Mouse (Mus musculus) ovary, adult 18-20 months (tissue): Measurements from ENCODE around the gene Prl8a1.

Experiments
- DNase-seq: peaks from one replicate; pipeline ENCODE4 v3.0.0; 2022; ENCODE audit warnings: low spot score, mixed read lengths

Prl8a1 gene

GRCm38 (mm10) chr13:27582071-27582470 is at the start of gene Prl8a1:
TSS of gene Prl8a1 (minus strand) at chr13:27582171.
- no peak for DNase-seq

- DNase-seq, result no peak
Observed at GRCm38 (mm10) chr13:27610482-27610881, 28.5 kb upstream of the Prl8a1 start, which contains the start of gene Prl7b1. TSS of gene Prl7b1 (minus strand) at chr13:27610582.

- no peak for DNase-seq
Observed at GRCm38 (mm10) chr13:27564506-27564905, 17.5 kb downstream of the Prl8a1 start, which contains the start of gene Prl8a9. TSS of gene Prl8a9 (minus strand) at chr13:27564606.

- DNase-seq, result no peak
Observed at GRCm38 (mm10) chr13:27553336-27553735, 28.6 kb downstream of the Prl8a1 start.
